Mouse (Mus musculus) CH12.LX (cell line): ENCODE measurements around the gene Olfr1373. TPM values are rescaled to one million over a fixed set of nuclear protein-coding genes. Genes with fewer than 3 reads are reported as not detected.

Source experiments
- DNase-seq: peaks from one replicate; pipeline ENCODE4 v3.0.0-alpha.2; 2013; ENCODE audit errors: extremely low read depth
- H3K27ac ChIP-seq: 2 replicates; pipeline ENCODE4 v1.5.1; 2012; ENCODE audit warnings: low read depth, mild to moderate bottlenecking, control low read depth, moderate library complexity; ENCODE audit not compliant: insufficient read depth
- H3K27me3 ChIP-seq: replicated peaks from 2 replicates; pipeline ENCODE3; 2012; ENCODE audit warnings: inconsistent platforms
- H3K36me3 ChIP-seq, 2 experiments: replicated peaks in 1 of 2; 2 replicates each; pipeline versions ENCODE3 to v1.6.1; 2012; ENCODE audit warnings: inconsistent platforms in 1 of 2, low read length in 1 of 2, mild to moderate bottlenecking in 1 of 2, mixed read lengths in 1 of 2, moderate library complexity in 1 of 2; ENCODE audit not compliant: control insufficient read depth in 1 of 2, insufficient read depth in 1 of 2
- H3K4me1 ChIP-seq, 2 experiments: 2 replicates each; pipeline ENCODE4 v1.6.1; 2012; ENCODE audit warnings: inconsistent platforms in 1 of 2, moderate library complexity in 1 of 2; ENCODE audit not compliant: insufficient read depth in 2 of 2, control insufficient read depth in 1 of 2
- H3K4me2 ChIP-seq: 2 replicates; pipeline ENCODE4 v1.6.1; 2012; ENCODE audit warnings: low read depth, mild to moderate bottlenecking, control low read depth; ENCODE audit not compliant: poor library complexity, insufficient read depth, severe bottlenecking
- H3K4me3 ChIP-seq, 3 experiments: fragments of 150-350 bp in 1 of 3; sonication (generic) in 1 of 3; replicated peaks in 1 of 3; 2 replicates each; pipeline versions ENCODE3 to v1.5.1; 2011 to 2012; ENCODE audit warnings: low read depth in 2 of 3, low read length in 2 of 3, mild to moderate bottlenecking in 2 of 3, moderate library complexity in 2 of 3, control low read depth in 1 of 3, improper control_type of control experiment in 1 of 3, inconsistent platforms in 1 of 3, mixed read lengths in 1 of 3; ENCODE audit not compliant: poor library complexity in 1 of 3
- H3K79me2 ChIP-seq: replicated peaks from 2 replicates; pipeline ENCODE4 v1.6.1; 2012; ENCODE audit warnings: mild to moderate bottlenecking, moderate library complexity; ENCODE audit not compliant: control insufficient read depth, poor library complexity, insufficient read depth, severe bottlenecking; ENCODE audit errors: extremely low read depth
- H3K9ac ChIP-seq: 2 replicates; pipeline ENCODE4 v1.6.1; 2012; ENCODE audit warnings: low read depth, mild to moderate bottlenecking, control low read depth, moderate library complexity; ENCODE audit not compliant: insufficient read depth
- H3K9me3 ChIP-seq: replicated peaks from 2 replicates; pipeline ENCODE3; 2012; ENCODE audit warnings: low read length, inconsistent platforms, mixed read lengths
- BHLHE40 ChIP-seq: IDR thresholded peaks from 2 replicates; pipeline ENCODE4 v1.6.1; 2011; ENCODE audit warnings: mild to moderate bottlenecking, low read depth, low read length, improper control_type of control experiment
- CHD2 ChIP-seq: IDR thresholded peaks from 2 replicates; pipeline ENCODE4 v1.6.1; 2011; ENCODE audit warnings: low read length, improper control_type of control experiment
- ETS1 ChIP-seq: conservative IDR thresholded peaks from 2 replicates; pipeline ENCODE4 v1.6.1; 2012; ENCODE audit warnings: low read depth, mild to moderate bottlenecking, inconsistent platforms, low read length, improper control_type of control experiment, moderate library complexity
- GABPA ChIP-seq: IDR thresholded peaks from 2 replicates; pipeline ENCODE4 v1.6.1; 2012; ENCODE audit warnings: low read depth, low read length, improper control_type of control experiment, inconsistent platforms; ENCODE audit not compliant: insufficient replicate concordance
- HCFC1 ChIP-seq: IDR thresholded peaks from 2 replicates; pipeline ENCODE4 v1.6.1; 2012; ENCODE audit warnings: low read depth, mild to moderate bottlenecking, inconsistent platforms, low read length, improper control_type of control experiment
- JUN ChIP-seq: IDR thresholded peaks from 2 replicates; pipeline ENCODE4 v1.6.1; 2011; ENCODE audit warnings: low read depth, mild to moderate bottlenecking, low read length, improper control_type of control experiment, moderate library complexity; ENCODE audit not compliant: insufficient read depth
- KAT2A ChIP-seq: IDR thresholded peaks from 2 replicates; pipeline ENCODE4 v1.6.1; 2012; ENCODE audit warnings: low read length, improper control_type of control experiment, inconsistent platforms; ENCODE audit not compliant: insufficient replicate concordance
- MAX ChIP-seq: IDR thresholded peaks from 2 replicates; pipeline ENCODE4 v1.6.1; 2011; ENCODE audit warnings: low read length, improper control_type of control experiment
- MAZ ChIP-seq: IDR thresholded peaks from 2 replicates; pipeline ENCODE4 v1.6.1; 2012; ENCODE audit warnings: low read depth, mild to moderate bottlenecking, inconsistent platforms, low read length, improper control_type of control experiment, moderate library complexity
- MXI1 ChIP-seq: IDR thresholded peaks from 2 replicates; pipeline ENCODE4 v1.6.1; 2011; ENCODE audit warnings: mild to moderate bottlenecking, low read depth, low read length, improper control_type of control experiment
- MYC ChIP-seq: IDR thresholded peaks from 2 replicates; pipeline ENCODE4 v1.6.1; 2011; ENCODE audit warnings: low read depth, mild to moderate bottlenecking, improper control_type of control experiment, low read length
- NELFE ChIP-seq: IDR thresholded peaks from 2 replicates; pipeline ENCODE4 v1.6.1; 2011; ENCODE audit warnings: low read depth, low read length, improper control_type of control experiment
- NRF1 ChIP-seq: IDR thresholded peaks from 2 replicates; pipeline ENCODE4 v1.6.1; 2014; ENCODE audit warnings: low read depth, mild to moderate bottlenecking, inconsistent platforms, low read length, improper control_type of control experiment, moderate library complexity
- RAD21 ChIP-seq: IDR thresholded peaks from 2 replicates; pipeline ENCODE4 v1.6.1; 2011; ENCODE audit warnings: low read depth, mild to moderate bottlenecking, low read length, improper control_type of control experiment, moderate library complexity
- RCOR1 ChIP-seq: conservative IDR thresholded peaks from 2 replicates; pipeline ENCODE4 v1.6.1; 2012; ENCODE audit warnings: low read depth, mild to moderate bottlenecking, inconsistent platforms, low read length, improper control_type of control experiment
- SIN3A ChIP-seq: IDR thresholded peaks from 2 replicates; pipeline ENCODE4 v1.6.1; 2012; ENCODE audit warnings: low read length, improper control_type of control experiment, inconsistent platforms
- SMC3 ChIP-seq: IDR thresholded peaks from 2 replicates; pipeline ENCODE4 v1.6.1; 2011; ENCODE audit warnings: low read depth, low read length, improper control_type of control experiment
- TBP ChIP-seq: conservative IDR thresholded peaks from 2 replicates; pipeline ENCODE4 v1.6.1; 2011; ENCODE audit warnings: low read depth, low read length, improper control_type of control experiment
- USF2 ChIP-seq: conservative IDR thresholded peaks from 2 replicates; pipeline ENCODE4 v1.6.1; 2011; ENCODE audit warnings: low read depth, low read length, improper control_type of control experiment
- ZC3H11A ChIP-seq: IDR thresholded peaks from 2 replicates; pipeline ENCODE4 v1.6.1; 2012; ENCODE audit warnings: low read depth, mild to moderate bottlenecking, inconsistent platforms, low read length, improper control_type of control experiment
- ZMIZ1 ChIP-seq: IDR thresholded peaks from 2 replicates; pipeline ENCODE4 v1.6.1; 2012; ENCODE audit warnings: low read depth, mild to moderate bottlenecking, inconsistent platforms, low read length, improper control_type of control experiment
- ZNF384 ChIP-seq: IDR thresholded peaks from 2 replicates; pipeline ENCODE4 v1.6.1; 2012; ENCODE audit warnings: low read depth, low read length, improper control_type of control experiment, inconsistent platforms
- dilution Hi-C: fragments of 300-500 bp; cut with MboI; formaldehyde crosslinking; loops from 2 replicates; pipeline ENCODE4 v1.14.3; 2020; ENCODE audit warnings: low sequenced_read_pairs; ENCODE audit not compliant: extremely low pct_unique_long_range_greater_than_20kb, extremely low pct_ligation_motif_present
- in situ Hi-C: fragments of 300-500 bp; cut with MboI; formaldehyde crosslinking; loops from 3 replicates; pipeline ENCODE4 v1.14.3; 2019; ENCODE audit warnings: low sequenced_read_pairs, low pct_ligation_motif_present, low pct_unique_long_range_greater_than_20kb, mixed read lengths
- polyA plus RNA-seq: library from polyadenylated mRNA; unstranded; fragments of >175 nt; gene quantifications from 2 replicates; pipeline ENCODE4 v1.2.1, GENCODE M21; 2012; ENCODE audit warnings: low read depth; ENCODE audit not compliant: insufficient read length
- total RNA-seq, 2 experiments: library from RNA; depleted of rRNA; stranded (reverse); fragments of 300-350 nt in 1 of 2; fragments of >200 nt in 1 of 2; gene quantifications; 2 replicates each; pipeline ENCODE4 v1.2.3; 2012 to 2014

Olfr1373 gene
- total and polyA plus RNA-seq, 3 experiments = not detected

DNA sequence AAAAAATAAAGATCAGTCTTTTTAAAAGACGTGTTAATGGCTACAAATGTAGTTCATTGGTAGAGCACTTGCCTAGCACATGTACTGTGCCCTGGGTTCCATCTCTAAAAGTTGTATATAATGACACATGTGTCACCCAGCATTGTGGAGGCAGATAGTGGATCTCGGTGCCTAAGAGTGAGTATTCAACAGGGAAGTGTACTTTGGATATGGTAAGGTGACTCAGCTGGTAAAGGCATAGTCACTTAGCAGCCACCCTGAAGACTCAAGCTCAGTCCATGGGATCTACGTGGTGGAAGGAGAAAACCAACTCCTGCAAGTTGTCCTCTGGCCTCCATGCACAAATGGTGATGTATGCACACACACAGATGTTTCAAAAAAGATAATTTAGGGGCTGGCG, 20.9 kb downstream of the Olfr1373 start:
- no peaks in the 10 kb centered on the region; the same call in 1 of the 2 replicates for H3K79me2 ChIP-seq
- no peak overlapping the region for H3K9ac ChIP-seq
- no peak overlapping the region for H3K27ac ChIP-seq
- H3K4me2 ChIP-seq = no peak overlapping the region
- peaks cover 7% of the 10 kb centered on the region for H3K9me3 ChIP-seq
- dilution Hi-C loops (no loop called here), in situ Hi-C loops (no loop called here)
- peaks cover 60 to 81% of the 10 kb centered on the region in 2 experiments for H3K36me3 ChIP-seq
- DNase-seq = no peak
- no peaks in the 10 kb centered on the region for H3K4me1 ChIP-seq
- H3K4me3 ChIP-seq = no peak overlapping the region
- TF ChIP-seq ZNF384 (no peak), HCFC1 (no peak), ZC3H11A (no peak), MAX (no peak), ZMIZ1 (no peak), USF2 (no peak)
- H3K27me3 ChIP-seq = no peaks in the 10 kb centered on the region

DNA sequence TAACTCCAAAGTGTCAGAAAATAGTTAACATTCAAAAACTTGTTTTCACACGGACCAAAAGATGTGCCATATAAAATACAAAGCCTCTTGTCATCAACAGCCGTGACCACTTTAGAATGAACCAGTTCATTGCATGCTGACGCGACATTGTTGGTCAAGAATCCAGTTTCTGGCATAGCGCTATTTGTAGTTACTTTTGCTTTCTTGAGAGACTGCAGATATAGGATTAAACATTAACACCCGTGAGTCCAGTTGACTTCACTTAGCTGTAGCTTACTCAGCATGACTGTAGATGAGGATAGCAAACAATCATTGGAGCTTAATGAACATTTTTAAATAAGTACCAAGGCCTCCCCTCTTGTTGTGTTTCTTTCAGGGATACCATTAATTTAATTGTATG, 23.3 kb downstream of the Olfr1373 start:
- Histone ChIP-seq H3K36me3 (peaks cover 82 to 94% of the 10 kb centered on the region in 2 experiments), H3K27me3 (no peaks in the 10 kb centered on the region), H3K27ac (no peak overlapping the region), H3K79me2 (peaks cover 19% of the 10 kb centered on the region), H3K4me2 (no peak overlapping the region), H3K4me3 (no peak overlapping the region), H3K9ac (no peak overlapping the region), H3K4me1 (no peaks in the 10 kb centered on the region), H3K9me3 (peaks cover 18% of the 10 kb centered on the region)
- in situ Hi-C loops = no loop called here
- no peak for TF ChIP-seq SIN3A
- no peak for TF ChIP-seq CHD2
- no peak for TF ChIP-seq HCFC1
- TF ChIP-seq MAX = no peak
- TF ChIP-seq MXI1 = no peak
- no peak for TF ChIP-seq NRF1
- no peak for TF ChIP-seq SMC3
- TF ChIP-seq MYC = no peak
- TF ChIP-seq JUN = no peak
- TF ChIP-seq KAT2A = no peak
- TF ChIP-seq NELFE = no peak
- TF ChIP-seq RCOR1 = no peak
- no peak for TF ChIP-seq TBP
- no peak for TF ChIP-seq MAZ
- TF ChIP-seq ETS1 = no peak
- TF ChIP-seq BHLHE40 = no peak
- no peak for TF ChIP-seq GABPA
- TF ChIP-seq ZC3H11A = no peak
- no peak for TF ChIP-seq RAD21
- no peak for DNase-seq
- dilution Hi-C loops = no loop called here
